Mouse (Mus musculus): ENCODE data around the gene Igfbp7. TPM values are rescaled to one million over a fixed set of nuclear protein-coding genes. Genes with fewer than 3 reads are reported as not detected.
A peak's percentile ranks its signal among the peaks of the same experiment; 100 is the strongest.
"Not testable (repeated sequence)": the region's sequence is repeated elsewhere in the genome, so short reads cannot be mapped to it uniquely, and the experiment has no call there.

The Igfbp7 gene
- total RNA-seq (2021): 819 and 844 TPM in 2 replicates
- long read RNA-seq, experiment 1, transcript Igfbp7-201 (5 exons, 1,116 nt): major isoform, 1,184 of 1,232 reads
- long read RNA-seq, experiment 1, partial matches to known transcripts: 14 of 1,232 reads
- long read RNA-seq, experiment 1, other reads (novel, unspliced or antisense): 31 of 1,232 reads
- long read RNA-seq, experiment 2, transcript Igfbp7-201 (5 exons, 1,116 nt): major isoform, 948 of 997 reads
- long read RNA-seq, experiment 2, partial matches to known transcripts: 30 of 997 reads
- long read RNA-seq, experiment 2, other reads (novel, unspliced or antisense): 17 of 997 reads

DNA sequence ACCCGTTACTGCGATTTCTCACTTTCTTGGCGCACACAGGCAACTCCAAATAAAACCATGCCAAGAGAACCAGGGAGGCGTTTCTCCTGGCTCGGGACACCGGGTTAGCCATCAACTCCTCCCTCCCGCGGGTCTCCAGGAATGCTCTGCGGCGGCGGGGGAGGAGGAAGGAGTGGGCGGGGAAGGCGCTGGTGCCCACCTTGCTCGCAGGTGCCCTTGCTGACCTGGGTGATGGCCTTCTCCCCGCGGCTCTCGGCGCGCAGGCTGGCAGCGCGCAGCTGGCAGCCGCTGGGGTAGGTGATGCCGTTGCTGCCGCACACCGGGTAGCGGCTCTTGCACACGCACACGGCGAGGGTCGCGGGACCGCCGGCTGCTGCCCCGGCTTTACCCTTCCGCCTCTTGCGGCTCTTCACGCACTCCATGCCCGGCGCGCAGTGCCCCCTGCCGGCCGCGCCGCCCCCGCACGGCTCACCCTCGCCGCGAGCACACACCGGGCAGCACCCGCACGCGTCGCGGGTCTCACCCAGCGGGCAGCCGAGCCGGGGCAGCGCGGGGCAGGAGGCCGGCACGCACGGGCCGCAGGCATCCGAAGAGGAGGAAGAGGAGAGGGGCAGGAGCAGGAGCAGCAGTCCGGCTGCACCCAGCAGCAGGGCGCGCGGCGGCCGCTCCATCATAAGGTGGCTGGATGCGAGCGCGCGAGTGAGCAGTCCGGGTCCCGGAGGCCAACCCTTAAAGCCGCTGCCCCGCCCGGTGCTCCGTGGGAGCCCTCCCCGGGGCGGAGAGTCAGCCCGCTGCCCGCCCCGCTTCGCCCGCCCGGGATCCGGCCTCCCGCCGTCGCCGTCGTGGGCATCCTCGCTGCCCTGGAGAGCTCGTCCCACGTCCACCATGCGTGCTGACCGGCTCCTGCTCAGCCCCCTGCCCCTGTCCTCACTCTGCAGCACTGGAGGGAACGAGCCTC lies at the start of gene Igfbp7:
Igfbp7 (minus strand) TSS at position 701 of the 958 bp plus-strand sequence.
- peak; percentile 90 for DNase-seq

DNA sequence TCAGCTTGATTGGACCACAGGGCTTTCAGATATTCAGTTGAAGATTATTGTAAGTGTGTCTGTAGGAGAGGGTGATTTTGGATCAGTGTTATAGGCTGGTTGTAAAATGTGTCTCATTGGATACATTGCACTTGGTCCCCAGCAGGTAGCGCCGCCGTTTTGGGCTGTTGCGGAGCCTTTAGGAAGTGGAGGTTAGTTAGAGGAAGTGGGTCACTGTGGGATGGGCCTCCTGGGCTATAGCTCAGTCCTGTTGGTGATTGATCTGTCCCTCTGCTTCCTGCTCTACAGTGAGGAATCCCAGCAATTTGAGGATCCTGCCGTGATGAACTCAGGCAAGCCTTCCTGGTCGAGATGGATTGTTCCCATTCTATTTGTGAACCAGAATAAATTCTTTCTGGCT lies 44.3 kb upstream of the Igfbp7 start:
- DNase-seq: no peak

DNA sequence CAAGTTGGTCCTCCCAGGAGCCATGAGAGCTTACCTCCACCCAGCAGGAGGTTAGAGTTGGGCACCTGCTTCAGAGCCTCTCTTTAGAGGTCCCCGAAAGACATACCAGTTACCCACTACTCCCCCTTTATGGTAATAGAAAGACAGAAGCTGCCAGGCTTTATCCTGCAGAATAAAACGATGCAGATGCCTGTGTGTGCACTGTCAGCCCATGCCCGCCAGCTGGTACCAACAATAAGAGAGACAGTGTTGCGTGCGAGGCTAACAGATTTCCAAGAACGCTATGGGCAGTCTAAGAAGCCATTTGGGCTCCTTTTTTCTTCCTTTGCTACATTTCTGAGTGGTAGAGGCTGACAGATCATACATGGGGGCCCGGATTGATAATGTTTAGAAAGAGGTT lies 41.7 kb upstream of the Igfbp7 start:
- no peak for DNase-seq

DNA sequence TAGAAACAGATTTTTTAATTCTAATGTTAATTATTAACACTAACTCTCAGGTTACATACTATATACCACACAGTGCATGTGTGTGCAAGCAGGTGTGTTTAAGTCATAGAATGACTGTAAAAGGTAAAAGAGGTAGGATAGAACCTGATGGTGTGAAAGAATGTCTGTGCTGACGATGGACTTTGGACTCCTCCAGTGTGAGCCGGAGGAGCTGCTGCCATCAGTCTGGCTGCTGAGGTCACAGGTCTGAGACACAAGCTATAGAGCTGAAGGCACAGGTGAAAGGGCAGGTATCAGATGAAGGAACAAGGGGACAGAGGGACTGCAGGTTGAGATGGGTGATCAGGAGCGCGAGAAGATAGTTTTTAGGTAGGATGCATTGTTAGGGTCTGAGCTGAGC lies 37.6 kb upstream of the Igfbp7 start:
- no peak for DNase-seq

DNA sequence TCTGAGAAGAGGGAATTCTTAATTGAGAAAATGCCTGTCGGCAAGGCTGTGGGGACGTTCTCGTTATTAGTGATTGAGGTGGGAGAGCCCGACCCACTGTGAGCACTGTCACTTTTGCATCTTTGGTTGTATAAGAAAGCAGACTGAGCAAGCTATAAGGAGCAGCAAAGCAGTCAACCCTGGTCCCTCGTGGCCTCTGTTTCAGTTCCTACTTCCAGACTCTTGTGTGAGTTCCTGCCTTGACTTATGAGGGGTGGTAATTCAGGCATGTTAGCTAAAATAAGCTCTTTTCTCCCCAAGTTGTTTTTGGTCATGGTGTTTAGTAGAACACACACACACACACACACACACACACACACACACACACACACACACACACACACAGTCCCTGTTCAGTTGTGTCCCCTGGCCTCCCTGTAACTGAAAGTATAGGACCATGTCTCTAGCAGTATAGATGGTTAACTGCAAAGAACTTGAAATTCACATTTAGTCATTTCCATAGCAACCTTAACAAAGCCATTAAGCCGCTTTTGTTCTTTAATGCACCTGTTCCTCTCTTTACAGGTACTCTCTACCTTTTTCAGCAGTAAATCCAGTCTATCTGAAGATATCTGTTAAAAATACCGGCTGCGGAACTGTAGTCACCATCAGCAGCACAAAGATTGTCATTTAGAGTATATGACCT lies 36.2 kb upstream of the Igfbp7 start:
- no peak for DNase-seq

DNA sequence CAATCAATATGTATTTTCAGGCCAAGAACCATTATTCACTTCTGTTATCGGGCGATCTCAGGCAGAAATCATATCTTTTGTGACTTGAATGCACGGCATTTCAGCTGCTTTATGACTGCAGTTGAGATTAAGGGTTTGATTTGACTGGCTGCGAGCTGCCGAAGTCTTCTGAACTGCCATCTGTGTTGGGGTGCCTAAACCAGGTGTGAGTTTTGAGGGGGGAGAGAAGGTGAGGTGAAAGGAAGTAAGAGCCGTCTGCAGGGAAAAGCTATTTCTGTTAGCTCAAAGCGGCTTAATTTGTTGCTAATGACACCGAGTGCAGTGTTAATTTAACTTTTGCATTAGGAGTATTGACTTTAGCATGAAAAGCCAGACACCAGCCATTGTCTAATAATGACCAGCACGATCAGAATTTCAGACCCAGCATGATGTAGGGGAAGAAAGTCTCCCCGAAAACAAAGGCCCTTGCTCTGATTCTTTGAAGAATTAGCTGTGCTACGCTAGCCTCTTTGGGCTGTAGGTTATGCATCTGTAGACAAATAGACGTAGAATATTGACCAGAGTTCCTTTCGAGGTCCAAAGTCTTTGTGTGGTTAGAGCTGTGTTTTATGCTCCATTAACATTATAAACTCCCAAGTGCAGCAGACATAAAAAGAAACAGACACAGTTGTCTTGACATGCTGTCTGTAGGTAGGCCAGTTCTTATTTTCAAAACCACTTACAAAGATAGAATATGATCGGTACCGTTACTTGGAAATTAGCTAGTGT lies 35.2 kb upstream of the Igfbp7 start:
- DNase-seq: no peak

DNA sequence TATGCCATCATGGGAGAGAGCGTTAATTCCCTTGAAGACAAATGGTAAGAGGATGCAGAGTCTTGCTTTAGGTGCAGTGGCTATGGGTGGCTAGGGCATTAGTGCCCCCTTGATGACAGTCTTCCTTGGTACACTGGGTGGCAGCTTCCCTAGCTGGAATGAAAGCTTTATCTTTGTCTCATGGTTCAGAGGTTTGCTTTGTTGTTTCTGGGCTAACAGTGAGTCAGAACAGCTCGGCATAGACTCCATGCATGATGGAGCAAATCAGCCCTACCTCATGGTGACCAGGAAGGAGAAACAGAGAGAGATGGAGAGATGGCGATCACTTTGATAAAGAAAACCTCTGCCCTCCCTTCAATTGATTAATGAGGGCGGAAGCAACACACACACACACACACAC lies 28.5 kb upstream of the Igfbp7 start:
- DNase-seq: no peak

DNA sequence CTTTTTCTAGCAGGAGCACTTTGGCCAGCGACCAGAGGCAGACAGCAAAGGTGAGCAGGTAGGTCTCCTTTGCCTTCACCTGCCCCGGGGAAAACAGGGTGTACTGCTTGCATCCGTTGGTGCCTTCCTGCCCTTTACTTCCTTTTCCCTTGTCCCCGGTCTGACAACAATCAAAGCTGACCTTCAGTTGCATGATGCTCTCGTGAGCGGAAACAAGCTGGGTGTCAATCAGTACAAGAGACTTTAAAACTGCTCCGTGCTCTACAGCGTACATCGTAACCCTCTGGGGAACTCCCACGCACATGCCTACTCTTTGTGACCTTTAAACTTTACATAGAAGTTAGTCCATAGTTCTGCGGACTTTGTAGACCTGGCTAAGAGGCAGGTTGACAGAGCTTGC lies 26.2 kb upstream of the Igfbp7 start:
- DNase-seq: no peak

DNA sequence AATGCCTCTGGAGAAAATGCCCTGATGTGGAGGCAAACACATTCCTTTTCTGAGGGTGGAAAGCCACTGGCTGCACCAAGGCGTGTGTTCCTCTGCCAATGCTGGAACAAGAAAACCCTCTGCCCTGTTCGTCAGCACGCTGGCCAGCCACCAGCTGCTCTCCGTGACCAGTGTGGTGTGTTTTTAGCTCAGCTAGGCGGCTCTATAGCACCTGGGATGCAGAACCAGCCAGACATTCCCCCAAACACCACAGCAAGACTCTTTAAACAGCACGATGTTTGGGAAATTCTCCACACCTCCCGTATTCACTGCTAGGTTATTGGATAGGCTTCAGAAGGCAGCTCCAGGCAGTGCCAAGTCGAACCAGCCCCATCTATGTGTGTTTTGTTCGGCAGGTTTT lies 25.7 kb upstream of the Igfbp7 start:
- DNase-seq: peak; percentile 15

DNA sequence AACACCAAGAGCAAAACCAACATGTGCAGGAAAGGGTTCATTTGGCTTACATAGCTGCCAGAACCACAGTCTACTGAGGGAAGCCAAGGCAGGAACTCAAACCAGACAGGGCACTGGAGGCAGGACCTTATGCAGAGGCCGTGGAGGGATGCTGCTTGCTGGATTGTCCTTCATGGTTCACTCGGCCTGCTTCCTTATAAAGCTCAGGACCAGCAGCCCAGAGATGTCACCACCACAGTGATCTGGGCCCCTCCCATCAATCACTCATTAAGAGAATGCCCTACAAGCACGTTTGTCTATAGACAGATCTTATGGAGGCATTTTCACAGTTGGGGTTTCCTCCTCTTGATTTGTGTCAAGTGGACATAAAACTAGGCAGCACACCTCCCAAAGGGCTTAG lies 25.3 kb upstream of the Igfbp7 start:
- no peak for DNase-seq

DNA sequence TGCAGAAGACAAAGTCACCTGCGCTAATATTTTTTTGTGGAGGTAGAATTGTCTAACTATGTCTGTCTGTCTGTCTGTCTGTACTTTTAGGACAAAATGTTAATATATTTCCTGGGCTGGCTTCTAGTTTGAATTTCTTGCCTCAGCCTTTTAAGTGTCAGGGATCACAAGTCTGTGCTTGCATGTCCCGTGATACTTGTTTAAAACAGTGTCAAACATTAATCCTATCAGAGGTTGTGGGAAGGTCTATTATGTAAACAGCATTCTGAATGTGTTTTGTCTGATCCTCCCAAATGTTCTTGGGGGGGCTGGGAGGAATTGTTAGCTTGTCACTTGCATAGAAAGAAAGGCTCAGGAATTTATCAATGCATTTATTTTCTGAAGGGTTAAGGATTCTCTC lies 24.6 kb upstream of the Igfbp7 start:
- DNase-seq: no peak

DNA sequence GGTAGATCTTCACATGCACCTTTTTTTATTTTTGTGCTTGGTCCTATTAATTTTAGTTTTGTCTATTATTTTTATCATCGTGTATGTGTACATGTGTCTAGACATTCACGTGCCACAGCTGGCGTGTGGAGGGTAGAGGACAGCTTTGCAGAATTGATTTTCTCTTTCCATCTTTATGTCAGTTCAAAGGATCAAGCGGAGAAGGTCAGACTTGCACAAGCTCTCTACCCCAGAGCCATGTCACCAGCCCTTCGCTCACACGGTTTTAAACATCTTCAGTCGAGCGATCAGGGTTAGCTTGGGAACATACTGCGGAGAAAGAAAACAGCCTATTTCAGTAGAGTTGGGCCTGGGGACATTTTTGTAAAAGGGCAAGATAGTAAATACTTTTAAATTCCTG lies 23.2 kb upstream of the Igfbp7 start:
- no peak for DNase-seq

DNA sequence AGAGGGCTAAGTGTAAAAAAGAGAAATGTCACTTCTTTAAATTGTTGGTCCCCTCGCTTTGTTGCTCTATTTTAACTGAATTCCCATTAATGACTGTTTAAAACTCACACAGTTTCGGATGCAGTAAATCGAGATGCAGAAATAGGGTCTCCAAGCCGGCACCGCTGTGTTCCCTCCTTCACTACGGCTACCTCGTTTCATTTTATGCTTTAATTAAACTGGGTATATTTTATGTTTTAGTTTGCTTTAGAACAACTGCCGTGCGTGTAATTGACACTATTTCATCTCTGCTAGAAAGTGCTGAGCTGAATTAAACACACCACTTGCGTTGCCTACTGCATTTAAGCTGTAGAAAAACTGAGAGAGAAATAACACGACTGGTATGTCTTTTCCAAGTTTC lies 22.6 kb upstream of the Igfbp7 start:
- DNase-seq: no peak

DNA sequence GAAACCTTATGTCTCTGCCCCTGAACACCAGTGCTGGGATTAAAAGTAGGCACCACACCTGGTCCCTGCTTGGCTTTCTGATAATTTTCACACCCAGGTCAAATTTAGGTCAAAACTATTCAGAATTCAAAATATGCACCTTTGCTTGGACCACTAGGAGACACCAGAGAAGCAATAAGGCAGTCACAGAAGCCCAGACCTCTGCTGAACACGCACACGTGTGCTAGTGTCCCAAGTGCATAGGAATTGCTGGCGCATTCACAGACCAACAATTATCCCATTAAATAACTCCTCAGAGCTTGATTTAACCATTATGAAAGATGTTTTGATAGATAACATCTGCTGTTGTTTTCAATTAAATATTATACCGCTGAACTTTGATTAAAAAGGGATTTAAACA lies 22.2 kb upstream of the Igfbp7 start:
- DNase-seq: no peak

DNA sequence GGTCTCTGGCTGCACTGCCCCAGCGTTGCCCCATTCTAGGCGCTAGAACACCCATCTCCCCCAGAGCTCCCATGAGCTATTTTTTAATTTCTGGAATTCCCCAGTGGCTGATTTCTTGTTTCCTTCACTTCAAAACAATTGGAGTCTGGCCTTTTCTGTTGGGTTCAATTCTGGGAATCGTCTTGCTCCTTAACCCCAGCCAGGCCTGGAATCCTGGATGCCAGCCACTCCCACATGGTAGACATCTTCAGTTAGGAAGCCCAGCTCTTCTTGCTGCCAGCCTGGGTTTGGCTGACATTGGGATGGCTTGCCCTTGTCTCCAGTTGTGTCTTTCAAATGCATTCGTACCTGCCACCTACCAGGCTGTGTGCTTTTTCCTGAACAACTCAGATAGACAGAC lies 20.7 kb upstream of the Igfbp7 start:
- DNase-seq: no peak

DNA sequence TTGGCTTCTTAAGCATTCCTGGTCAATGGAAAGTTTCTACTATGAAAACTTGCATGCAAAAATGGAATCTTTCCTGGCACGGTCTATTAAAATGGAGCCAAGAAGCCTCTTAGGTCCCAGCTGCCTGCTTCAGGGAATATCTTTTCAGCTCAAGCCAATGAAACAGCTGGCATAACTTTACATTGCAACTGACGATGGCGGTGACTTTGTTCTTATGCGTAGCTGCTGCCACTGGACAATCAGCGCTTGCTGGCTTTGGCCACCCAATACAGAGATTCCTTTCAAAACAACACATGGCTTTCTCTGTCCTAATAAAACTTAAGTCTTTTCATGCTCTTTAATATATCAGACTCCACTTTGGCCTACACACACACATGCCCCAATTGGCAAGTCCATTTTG lies 20.1 kb upstream of the Igfbp7 start:
- DNase-seq: no peak

DNA sequence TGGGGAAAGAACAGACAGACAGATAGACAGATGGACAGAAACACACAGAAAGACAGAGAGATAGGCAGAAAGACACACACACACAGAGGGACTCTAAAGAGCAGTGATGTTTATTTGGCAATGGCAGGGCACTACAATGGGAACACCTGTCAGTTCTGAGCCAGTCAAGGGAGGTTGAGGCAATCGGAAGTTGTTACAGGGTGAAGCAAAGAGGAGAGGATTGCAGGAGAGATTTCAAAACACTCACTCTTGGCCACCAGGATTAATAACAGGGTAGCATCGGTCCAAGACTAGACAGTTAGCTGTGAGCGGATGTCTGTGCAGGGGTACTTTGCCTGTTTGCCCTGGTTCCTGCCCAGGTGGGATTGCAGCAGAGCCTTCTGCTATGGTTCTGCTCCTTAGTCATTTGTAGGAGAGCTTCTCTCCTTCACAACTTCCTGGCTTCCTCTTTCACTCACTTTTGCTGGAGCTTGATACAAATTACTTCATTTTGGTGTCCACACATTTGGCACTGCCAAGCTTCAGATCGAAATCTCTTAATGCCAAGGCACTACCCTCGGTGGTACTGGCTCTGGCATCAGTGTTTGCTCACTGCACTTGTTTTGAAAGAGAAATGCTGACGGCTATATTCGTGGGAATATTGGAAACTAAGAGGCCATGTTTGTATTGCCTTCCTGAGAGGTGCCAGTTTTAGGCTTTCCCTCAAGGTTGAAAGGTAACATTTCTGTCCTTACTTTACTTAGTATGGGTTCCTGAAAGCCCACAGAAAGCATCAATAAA lies 18.1 kb upstream of the Igfbp7 start:
- DNase-seq: peak; percentile 27

DNA sequence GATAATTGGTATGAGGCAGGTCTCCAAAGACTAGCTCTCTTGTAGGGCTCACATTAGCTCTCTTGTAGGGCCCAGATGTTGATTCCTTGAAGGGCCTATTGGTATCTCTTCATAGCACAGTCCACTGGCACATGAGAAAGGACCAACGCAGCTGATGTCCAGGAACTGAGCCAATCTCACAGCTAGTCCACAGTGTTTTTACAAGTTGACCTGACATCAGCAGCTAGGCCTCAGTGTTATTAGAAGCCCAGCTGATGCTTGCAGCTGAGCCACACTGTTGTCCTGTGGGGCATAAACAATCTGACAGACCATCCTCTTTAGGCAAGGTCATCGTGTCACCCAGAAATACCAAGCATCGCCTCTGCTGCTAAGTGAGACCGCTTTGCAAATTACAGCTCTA lies 11.7 kb upstream of the Igfbp7 start:
- DNase-seq: not testable (repeated sequence)

DNA sequence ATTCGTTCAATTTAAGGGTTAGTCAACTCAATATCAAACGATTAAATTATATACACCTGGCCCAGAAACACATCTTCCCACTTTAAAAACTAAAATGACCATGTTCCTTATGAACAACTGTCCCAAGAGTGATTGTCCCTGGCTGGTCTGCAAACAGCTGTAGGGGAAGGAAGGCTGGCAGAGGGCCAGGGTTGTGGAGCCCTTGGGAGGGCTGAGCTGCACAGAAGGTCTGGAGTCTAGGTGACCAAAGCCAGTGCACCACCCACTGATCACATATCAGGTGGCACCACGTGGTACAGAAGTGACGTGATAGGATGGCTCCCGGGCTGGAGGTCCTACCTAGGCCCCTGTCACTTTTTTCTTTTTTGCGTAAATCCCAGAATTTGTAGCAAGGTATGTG lies 8.2 kb upstream of the Igfbp7 start:
- DNase-seq: no peak

DNA sequence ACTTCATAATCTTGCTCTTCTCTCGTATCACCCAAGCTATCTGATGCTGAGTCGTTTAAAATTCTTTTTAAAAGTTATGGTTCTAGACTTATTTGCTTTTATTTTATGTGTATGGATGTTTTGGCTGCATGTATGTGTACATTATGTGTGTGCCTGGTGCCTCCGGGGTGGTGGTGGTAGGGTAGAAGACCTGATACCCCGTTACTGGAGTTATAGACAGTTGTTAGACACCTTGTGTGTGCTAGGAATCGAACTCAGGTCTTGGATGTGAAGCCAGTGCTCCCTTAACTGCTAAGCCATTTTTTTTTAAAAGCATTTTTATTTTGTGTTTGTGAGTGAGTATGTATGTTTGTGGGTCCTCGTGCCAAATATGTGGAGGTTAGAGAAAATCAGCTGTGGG lies 689 bp upstream of the Igfbp7 start:
- DNase-seq: no peak

DNA sequence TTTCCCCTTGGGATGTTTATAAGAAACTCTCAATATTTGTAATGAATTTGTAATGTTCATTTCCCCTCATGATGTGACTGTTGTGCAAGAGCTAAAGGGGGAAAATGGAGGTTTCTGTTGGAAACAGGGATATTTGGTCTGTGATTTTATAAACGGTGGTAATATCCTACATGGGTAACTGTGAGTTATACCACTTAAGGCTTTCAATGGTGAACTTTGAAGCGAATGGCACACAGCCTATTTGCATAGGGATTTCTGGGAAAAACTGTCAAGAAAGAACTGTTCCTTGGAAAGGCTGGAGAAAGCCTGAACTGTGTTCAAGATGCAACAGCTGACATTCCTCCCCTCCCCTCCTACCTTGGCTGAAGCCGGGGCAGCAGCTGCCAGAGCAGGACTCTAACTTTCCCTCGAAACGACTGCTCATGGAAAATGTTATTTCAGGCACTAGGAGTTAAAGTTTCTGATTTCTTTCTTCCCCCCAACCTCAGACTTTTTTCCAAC lies 1.4 kb downstream of the Igfbp7 start:
- peak; percentile 48 for DNase-seq

Measured in adrenal gland, postnatal 14 days (tissue).